Mouse (Mus musculus) stomach, postnatal 0 days (tissue): ENCODE results near the gene Gas7.

ENCODE experiments used
- CTCF ChIP-seq: IDR thresholded peaks from 2 replicates; pipeline ENCODE4 v1.5.1; 2016; ENCODE audit warnings: antibody characterized with exemption, low read depth, mild to moderate bottlenecking, moderate library complexity
- EP300 ChIP-seq: optimal IDR thresholded peaks from 2 replicates; pipeline ENCODE3; 2016; ENCODE audit warnings: antibody characterized with exemption

- TF ChIP-seq CTCF: no peak
- TF ChIP-seq EP300: no peak
These were observed 107.9 kb downstream of the Gas7 start for GRCm38 (mm10) chr11:67563141-67563540.
